Mouse (Mus musculus) CD4-positive, CD25-positive, alpha-beta regulatory T cell, adult 4 months (primary cell): ENCODE measurements around the gene Rhebl1. TPM values are rescaled to one million over a fixed set of nuclear protein-coding genes. Genes with fewer than 3 reads are reported as not detected.

Experiments used
- ATAC-seq: one replicate; pipeline ENCODE4 v1.8.0; 2017
- polyA plus RNA-seq, 2 experiments: library from polyadenylated mRNA; unstranded; fragments of 100-300 nt; shearing (Covaris generic); gene quantifications; one replicate each; pipeline ENCODE4 v1.2.1; 2017

Rhebl1 gene
- polyA plus RNA-seq, 2 experiments from 2014 or later, result 11.3 to 14.2 TPM

DNA sequence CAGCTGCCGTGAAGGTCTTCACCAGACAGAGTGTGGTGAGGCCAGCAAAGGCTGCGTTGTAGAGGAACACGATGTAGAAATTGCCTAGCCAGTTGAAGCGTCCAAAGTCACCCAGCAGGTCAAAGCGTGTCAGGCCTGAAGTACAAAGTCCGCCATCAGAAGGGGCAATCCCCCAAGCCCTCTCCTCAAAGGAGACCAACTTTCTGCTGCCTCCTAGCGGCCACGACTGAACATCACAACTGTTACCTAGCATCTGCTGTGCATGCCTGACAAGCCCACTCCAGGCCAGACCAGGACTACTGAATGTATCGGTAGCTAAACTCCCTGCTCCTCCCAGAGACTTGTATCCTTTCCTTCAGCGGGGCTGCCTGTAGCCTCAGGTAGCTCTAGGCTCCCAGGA, 10.4 kb upstream of the Rhebl1 start:
- ATAC-seq, result no peak

GRCm38 (mm10) chr15:98902600-98902999, 8.3 kb upstream of the Rhebl1 start:
- no peak for ATAC-seq

GRCm38 (mm10) chr15:98901530-98901929, 7.2 kb upstream of the Rhebl1 start:
- ATAC-seq, result no peak

- no peak for ATAC-seq
These were observed 3.8 kb upstream of the Rhebl1 start, which contains the start of gene Dhh for GRCm38 (mm10) chr15:98897928-98898800. Dhh (minus strand) TSS chr15:98898540.

DNA sequence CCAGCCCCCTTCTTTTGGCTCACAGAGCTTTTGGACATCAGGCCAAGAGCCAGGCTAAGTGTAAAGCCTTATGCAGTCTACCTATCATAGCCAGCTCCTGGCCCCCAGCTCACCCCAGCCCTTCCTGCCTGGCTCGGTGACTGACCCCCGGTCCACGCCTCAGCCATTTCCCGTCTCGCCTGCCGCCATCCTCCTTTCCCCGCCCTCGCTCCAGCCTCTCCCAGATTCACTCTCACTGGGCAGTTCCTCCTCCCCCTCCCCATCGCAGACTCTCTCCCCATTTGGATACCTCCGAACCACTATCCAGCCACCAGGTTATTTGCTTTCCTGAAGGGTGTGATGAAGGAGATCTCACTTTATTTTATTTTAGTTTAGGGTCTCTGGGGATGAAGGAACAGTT, 3.2 kb upstream of the Rhebl1 start:
- no peak for ATAC-seq

- no peak for ATAC-seq
These were observed 1.6 kb upstream of the Rhebl1 start for GRCm38 (mm10) chr15:98895635-98896589.

- ATAC-seq, result no peak
These were observed 650 bp upstream of the Rhebl1 start for GRCm38 (mm10) chr15:98894746-98895634.

- no peak for ATAC-seq
These were observed 1.3 kb downstream of the Rhebl1 start for GRCm38 (mm10) chr15:98893036-98893435.

DNA sequence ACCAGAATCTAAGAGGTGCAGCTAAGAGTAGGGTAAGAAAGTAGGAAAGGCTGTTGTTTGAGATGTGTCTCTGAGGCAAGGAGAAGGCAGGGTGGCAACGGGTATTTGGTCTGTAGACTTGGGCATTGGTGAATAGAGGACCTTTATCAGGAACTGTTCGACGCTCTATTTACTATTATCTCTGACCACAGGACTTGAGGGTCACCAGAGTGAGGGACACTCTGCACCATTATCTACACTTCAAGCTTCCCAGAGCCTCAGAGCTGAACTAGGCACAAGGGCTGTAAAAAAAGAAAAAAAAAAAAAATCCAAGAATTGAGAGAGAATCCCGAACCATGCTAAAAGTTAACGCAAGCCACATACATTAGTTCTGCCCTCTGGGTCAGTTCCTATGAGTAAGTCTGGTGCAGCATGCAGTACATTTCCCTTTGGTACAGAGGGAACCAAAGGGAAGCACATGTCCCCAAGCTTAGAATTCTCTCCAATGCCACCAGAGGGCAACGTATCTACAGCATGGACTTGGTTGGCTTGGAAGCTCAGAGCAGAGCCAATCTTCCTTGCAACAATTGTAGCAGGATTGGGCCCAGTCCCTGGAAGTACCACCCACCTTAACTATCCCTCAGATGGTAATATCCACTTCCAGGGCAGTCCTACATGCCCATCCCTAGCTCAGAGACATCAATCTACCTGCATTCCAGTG, 2.3 kb downstream of the Rhebl1 start:
- ATAC-seq, result peak; percentile 82

- ATAC-seq, result no peak
These were observed 3.1 kb downstream of the Rhebl1 start for GRCm38 (mm10) chr15:98891198-98891742.

DNA sequence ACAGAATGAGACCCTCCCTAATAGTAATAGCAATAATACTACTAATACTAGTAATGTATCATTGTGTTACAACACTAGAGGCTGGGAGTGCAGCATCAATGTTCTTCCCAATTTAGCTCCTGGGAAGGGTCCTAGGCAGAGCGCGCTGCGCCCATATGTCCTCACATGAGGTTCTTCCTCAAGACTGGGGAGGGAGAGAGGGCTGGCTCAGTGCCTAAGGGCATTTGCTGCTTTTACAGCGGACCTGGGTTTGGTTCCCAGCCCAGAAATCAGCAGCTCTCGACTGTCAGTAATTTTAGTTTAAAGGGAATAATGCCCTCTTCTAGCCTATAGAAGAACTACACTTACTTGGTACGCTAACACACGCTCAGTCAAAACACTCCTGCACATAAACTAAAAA, 6.8 kb downstream of the Rhebl1 start:
- ATAC-seq, result no peak

DNA sequence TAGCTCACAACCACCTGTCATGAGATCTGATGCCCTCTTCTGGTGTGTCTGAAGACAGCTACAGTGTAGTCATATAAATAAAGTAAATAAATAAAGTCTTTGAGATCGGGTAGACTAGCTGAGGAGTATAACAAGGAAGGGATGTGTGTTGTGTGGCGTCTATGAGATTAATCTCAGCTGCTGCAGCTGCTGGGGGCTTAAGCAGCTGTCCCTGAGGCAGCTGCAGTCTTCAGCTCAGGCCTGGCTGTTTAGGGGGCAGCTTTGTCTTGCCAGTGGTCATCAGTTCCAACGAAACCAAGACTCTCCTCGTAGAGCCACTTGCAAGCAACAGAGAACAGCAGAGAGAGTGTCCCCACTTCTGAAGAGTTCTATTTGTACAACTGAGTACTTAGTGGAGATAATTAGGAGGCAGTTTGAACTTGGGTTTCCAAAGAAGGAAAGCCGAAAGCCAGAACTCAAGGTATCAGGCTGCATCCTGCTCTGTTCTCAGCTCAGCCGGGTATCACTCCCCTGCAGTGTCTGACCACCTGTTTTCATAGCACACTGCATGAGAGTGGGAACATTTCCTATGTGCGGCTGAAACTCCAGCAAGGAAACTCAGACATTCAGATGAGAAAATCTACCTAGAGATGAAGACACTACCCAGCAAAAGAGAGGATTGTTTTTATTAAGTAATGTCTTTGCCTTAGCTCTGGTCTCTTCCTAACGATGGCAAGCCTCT, 7.5 kb downstream of the Rhebl1 start:
- no peak for ATAC-seq

GRCm38 (mm10) chr15:98884106-98884505, 10.2 kb downstream of the Rhebl1 start:
- no peak for ATAC-seq

DNA sequence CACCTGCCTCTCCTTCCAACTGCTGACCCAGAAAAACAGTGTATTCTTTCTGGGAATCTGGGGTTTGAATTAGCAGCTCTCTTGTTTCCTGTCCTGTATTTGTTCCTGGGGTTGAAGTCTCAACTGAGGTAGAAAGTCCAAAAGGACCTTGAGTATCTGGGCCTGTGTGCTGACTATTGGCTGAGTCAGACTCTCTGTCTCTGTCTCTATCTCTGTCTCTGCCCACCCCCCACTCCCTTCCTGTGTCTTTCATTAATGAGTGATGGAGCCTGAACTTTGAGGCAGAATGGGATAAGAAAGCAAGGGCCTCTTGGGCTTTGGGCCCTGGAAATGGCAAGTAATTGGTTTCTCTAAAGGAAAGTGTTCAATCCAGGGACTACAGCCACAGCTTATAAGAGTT, 10.7 kb downstream of the Rhebl1 start:
- ATAC-seq, result no peak

DNA sequence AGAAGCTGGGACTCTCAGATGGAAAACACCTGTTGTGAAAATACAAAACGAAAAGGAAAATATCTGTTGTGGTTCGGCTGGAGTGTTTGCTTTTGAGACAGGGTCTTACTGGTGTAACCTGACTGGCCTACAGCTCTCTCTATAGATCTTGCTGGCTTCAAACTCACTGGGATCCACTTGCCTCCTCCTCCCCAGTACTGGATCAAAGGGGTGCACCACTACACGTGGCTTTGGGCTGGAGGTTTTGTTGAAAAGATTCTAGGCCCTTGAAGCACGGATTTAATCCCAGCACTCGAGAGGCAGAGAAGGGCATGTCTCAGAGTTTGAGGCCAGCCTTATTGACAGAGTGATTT, 12.7 kb downstream of the Rhebl1 start:
- no peak for ATAC-seq

- peak; percentile 85 for ATAC-seq
These were observed 13.2 kb downstream of the Rhebl1 start for GRCm38 (mm10) chr15:98880978-98881655.

DNA sequence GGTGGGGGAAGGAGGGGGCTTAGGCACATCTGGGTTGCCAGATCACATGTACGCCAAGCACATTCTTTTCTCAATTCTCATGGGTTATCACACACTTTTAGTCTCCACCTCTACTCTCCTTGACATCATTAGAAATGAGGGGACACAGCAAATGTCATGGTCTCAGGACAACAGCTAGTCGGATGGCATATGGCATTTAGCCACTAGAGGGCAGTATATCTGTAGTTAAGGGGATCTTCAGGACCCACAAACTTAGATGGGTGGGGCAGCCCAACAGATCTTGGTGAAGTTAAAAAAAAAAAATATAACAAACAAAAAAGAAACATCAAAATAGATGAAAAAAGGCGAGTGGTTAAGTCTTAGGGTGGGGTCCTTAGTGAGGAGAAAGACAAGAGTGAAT, 17.0 kb downstream of the Rhebl1 start:
- no peak for ATAC-seq

- ATAC-seq, result peak; percentile 66
These were observed 22.1 kb downstream of the Rhebl1 start for GRCm38 (mm10) chr15:98871916-98872888.
